Mouse (Mus musculus) liver, embryonic 13.5 days (tissue): ENCODE measurements around the gene Gm20683. TPM values are rescaled to one million over a fixed set of nuclear protein-coding genes. Genes with fewer than 3 reads are reported as not detected.

Experiments used
- ATAC-seq: fragments of 200-750 bp; cut with Nextera tagmentation; 2 replicates; pipeline ENCODE4 v1.8.0; 2017; ENCODE audit warnings: low read depth, mild to moderate bottlenecking, moderate number of reproducible peaks, moderate library complexity
- DNase-seq: peaks from one replicate; pipeline ENCODE4 v3.0.0; 2022
- H3K27ac ChIP-seq: fragments of 300-500 bp; sonication (generic); 2 replicates; pipeline ENCODE4 v1.5.1; 2015; ENCODE audit warnings: moderate library complexity, mild to moderate bottlenecking, inconsistent platforms
- H3K27me3 ChIP-seq: fragments of 300-500 bp; sonication (generic); 2 replicates; pipeline ENCODE4 v1.6.1; 2015; ENCODE audit warnings: mild to moderate bottlenecking, inconsistent platforms
- H3K36me3 ChIP-seq: fragments of 300-500 bp; sonication (generic); 2 replicates; pipeline ENCODE4 v1.6.1; 2015; ENCODE audit warnings: mild to moderate bottlenecking, inconsistent platforms
- H3K4me1 ChIP-seq: fragments of 300-500 bp; sonication (generic); replicated peaks from 2 replicates; pipeline ENCODE4 v1.6.1; 2015; ENCODE audit warnings: inconsistent platforms
- H3K4me2 ChIP-seq: fragments of 300-500 bp; sonication (generic); 2 replicates; pipeline ENCODE4 v1.6.1; 2015; ENCODE audit warnings: inconsistent platforms, mild to moderate bottlenecking, moderate library complexity
- H3K4me3 ChIP-seq: fragments of 300-500 bp; sonication (generic); replicated peaks from 2 replicates; pipeline ENCODE4 v1.5.1; 2015; ENCODE audit warnings: mild to moderate bottlenecking, inconsistent platforms
- H3K9ac ChIP-seq: fragments of 300-500 bp; sonication (generic); 2 replicates; pipeline ENCODE4 v1.6.1; 2015; ENCODE audit warnings: mild to moderate bottlenecking, inconsistent platforms
- H3K9me3 ChIP-seq: fragments of 300-500 bp; sonication (generic); replicated peaks from 2 replicates; pipeline ENCODE4 v1.6.1; 2016; ENCODE audit warnings: inconsistent platforms
- WGBS: fragments of 180-500 bp; shearing (Covaris S2); methylation state at CpG from one replicate; pipeline ENCODE4 v1.1.7; 2015; ENCODE audit not compliant: insufficient replicate concordance; 5-methylcytosine and 5-hydroxymethylcytosine counted together
- polyA plus RNA-seq: library from polyadenylated mRNA; unstranded; fragments of >200 nt; fragmentation: Nextera tagmentation; extraction: Ambion mirVana; gene quantifications from 2 replicates; pipeline ENCODE4 v1.2.1, GENCODE M21; 2015

Gm20683 gene
- polyA plus RNA-seq, 1 experiment from 2014 or later, result 0.28 TPM

GRCm38 (mm10) chr17:25861704-25862612 lies 20.4 kb upstream of the Gm20683 start:
- DNase-seq (no peak), ATAC-seq (peak; percentile 25)
- Histone ChIP-seq H3K27ac (peak overlapping the region; percentile 70), H3K36me3 (peaks cover 28% of the 10 kb centered on the region), H3K4me2 (peak overlapping the region; percentile 97), H3K4me1 (peaks cover 47% of the 10 kb centered on the region), H3K4me3 (peak overlapping the region; percentile 80), H3K27me3 (no peaks in the 10 kb centered on the region), H3K9me3 (no peaks in the 10 kb centered on the region), H3K9ac (peak overlapping the region; percentile 90)
- WGBS, result 10% methylated on average over 6 of the region's 6 CpGs

- peaks cover 38% of the 10 kb centered on the region for H3K4me1 ChIP-seq
- peak within 1 kb of the TSS; percentile 80 for H3K4me3 ChIP-seq
- no peaks in the 10 kb centered on the region for H3K9me3 ChIP-seq
- DNase-seq, result peak; percentile 82
- WGBS, result 5% methylated on average over 65 of the region's 65 CpGs
- H3K27me3 ChIP-seq, result no peaks in the 10 kb centered on the region
- H3K27ac ChIP-seq, result peak within 1 kb of the TSS; percentile 75
- peak within 1 kb of the TSS; percentile 90 for H3K9ac ChIP-seq
- ATAC-seq, result peak; percentile 90
- peak within 1 kb of the TSS; percentile 97 for H3K4me2 ChIP-seq
- H3K36me3 ChIP-seq, result peaks cover 28% of the 10 kb centered on the region
Measured at GRCm38 (mm10) chr17:25860832-25861703, 19.5 kb upstream of the Gm20683 start, which contains the start of gene Wdr90. Gene Wdr90 (minus strand): TSS chr17:25861501.

GRCm38 (mm10) chr17:25860229-25860628 lies 18.7 kb upstream of the Gm20683 start:
- WGBS, result 83% methylated on average over 6 of the region's 6 CpGs
- H3K36me3 ChIP-seq, result peaks cover 33% of the 10 kb centered on the region
- ATAC-seq (no peak), DNase-seq (no peak)
- H3K4me3 ChIP-seq, result peak overlapping the region; percentile 80
- H3K9ac ChIP-seq, result peak overlapping the region; percentile 90
- peak overlapping the region; percentile 97 for H3K4me2 ChIP-seq
- peak overlapping the region; percentile 75 for H3K27ac ChIP-seq
- peaks cover 34% of the 10 kb centered on the region for H3K4me1 ChIP-seq
- H3K27me3 ChIP-seq, result no peaks in the 10 kb centered on the region
- no peaks in the 10 kb centered on the region for H3K9me3 ChIP-seq

- Histone ChIP-seq H3K4me2 (peak within 1 kb of the TSS; percentile 87), H3K4me3 (peak within 1 kb of the TSS; percentile 74), H3K9me3 (no peaks in the 10 kb centered on the region), H3K4me1 (peaks cover 40% of the 10 kb centered on the region), H3K27ac (peak within 1 kb of the TSS; percentile 86), H3K36me3 (peaks cover 84% of the 10 kb centered on the region), H3K9ac (peak within 1 kb of the TSS; percentile 81), H3K27me3 (no peaks in the 10 kb centered on the region)
- ATAC-seq (peak; percentile 96), DNase-seq (peak; percentile 93)
- WGBS, result 1% methylated on average over 21 of the region's 21 CpGs
Measured at GRCm38 (mm10) chr17:25844396-25844901, 2.9 kb upstream of the Gm20683 start, which contains the start of gene Rhot2. Gene Rhot2 (minus strand): TSS chr17:25844851.

- ATAC-seq (peak; percentile 39), DNase-seq (no peak)
- H3K27ac ChIP-seq, result peak overlapping the region; percentile 86
- H3K4me2 ChIP-seq, result peak overlapping the region; percentile 87
- H3K36me3 ChIP-seq, result peaks cover 85% of the 10 kb centered on the region
- H3K9ac ChIP-seq, result peak overlapping the region; percentile 81
- no peaks in the 10 kb centered on the region for H3K9me3 ChIP-seq
- 1% methylated on average over 38 of the region's 38 CpGs for WGBS
- H3K4me1 ChIP-seq, result peaks cover 46% of the 10 kb centered on the region
- peak overlapping the region; percentile 74 for H3K4me3 ChIP-seq
- no peaks in the 10 kb centered on the region for H3K27me3 ChIP-seq
Measured at GRCm38 (mm10) chr17:25843636-25844395, 2.3 kb upstream of the Gm20683 start.

GRCm38 (mm10) chr17:25843122-25843521 lies 1.6 kb upstream of the Gm20683 start:
- Histone ChIP-seq H3K27me3 (no peaks in the 10 kb centered on the region), H3K4me3 (peak overlapping the region; percentile 74), H3K4me1 (peaks cover 51% of the 10 kb centered on the region), H3K36me3 (peaks cover 84% of the 10 kb centered on the region), H3K9me3 (no peaks in the 10 kb centered on the region), H3K9ac (peak overlapping the region; percentile 81), H3K27ac (peak overlapping the region; percentile 86), H3K4me2 (peak overlapping the region; percentile 87)
- DNase-seq (no peak), ATAC-seq (no peak)
- whole genome bisulfite sequencing, result 84% methylated on average over 4 of the region's 4 CpGs

- Histone ChIP-seq H3K27me3 (no peaks in the 10 kb centered on the region), H3K27ac (no peak overlapping the region; the same call in none of the 2 replicates), H3K9me3 (no peaks in the 10 kb centered on the region), H3K4me1 (peaks cover 57% of the 10 kb centered on the region), H3K36me3 (peaks cover 85% of the 10 kb centered on the region), H3K4me3 (no peak overlapping the region), H3K4me2 (peak overlapping the region; percentile 87), H3K9ac (peak overlapping the region; percentile 33; the same call in 1 of the 2 replicates)
- ATAC-seq (no peak), DNase-seq (no peak)
- 79% methylated on average over 3 of the region's 3 CpGs for WGBS
Measured at GRCm38 (mm10) chr17:25842509-25842908, 946 bp upstream of the Gm20683 start.

- Histone ChIP-seq H3K27me3 (no peaks in the 10 kb centered on the region), H3K4me3 (no peak overlapping the region), H3K9me3 (no peaks in the 10 kb centered on the region), H3K4me1 (peaks cover 77% of the 10 kb centered on the region), H3K27ac (no peak overlapping the region), H3K4me2 (no peak overlapping the region), H3K9ac (0 out of 2 replicates have a peak overlapping the region, but pooled peaks have one; percentile 5), H3K36me3 (peaks cover 72% of the 10 kb centered on the region)
- no peak for ATAC-seq
- 90% methylated on average over 6 of the region's 6 CpGs for WGBS
- DNase-seq, result no peak
Measured at GRCm38 (mm10) chr17:25840519-25840918, 1.0 kb downstream of the Gm20683 start.

GRCm38 (mm10) chr17:25839455-25840235 lies 1.9 kb downstream of the Gm20683 start:
- H3K9me3 ChIP-seq, result no peaks in the 10 kb centered on the region
- ATAC-seq, result no peak
- peaks cover 74% of the 10 kb centered on the region for H3K36me3 ChIP-seq
- peak overlapping the region; percentile 50 for H3K27ac ChIP-seq
- 80% methylated on average over 14 of the region's 14 CpGs for WGBS
- no peaks in the 10 kb centered on the region for H3K27me3 ChIP-seq
- H3K4me3 ChIP-seq, result no peak overlapping the region
- peak overlapping the region; percentile 9; the same call in 1 of the 2 replicates for H3K4me2 ChIP-seq
- H3K9ac ChIP-seq, result no peak overlapping the region; the same call in 1 of the 2 replicates
- peaks cover 78% of the 10 kb centered on the region for H3K4me1 ChIP-seq
- no peak for DNase-seq

GRCm38 (mm10) chr17:25838904-25839303 lies 2.7 kb downstream of the Gm20683 start:
- DNase-seq, result no peak
- Histone ChIP-seq H3K4me2 (no peak overlapping the region), H3K9ac (no peak overlapping the region; the same call in 1 of the 2 replicates), H3K27me3 (no peaks in the 10 kb centered on the region), H3K4me3 (no peak overlapping the region), H3K36me3 (peaks cover 76% of the 10 kb centered on the region), H3K9me3 (no peaks in the 10 kb centered on the region), H3K27ac (peak overlapping the region; percentile 50; the same call in 1 of the 2 replicates), H3K4me1 (peaks cover 83% of the 10 kb centered on the region)
- WGBS, result 71% methylated on average over 4 of the region's 4 CpGs
- ATAC-seq, result no peak
